Mouse (Mus musculus): ENCODE data around the gene Ackr4. TPM values are rescaled to one million over a fixed set of nuclear protein-coding genes. Genes with fewer than 3 reads are reported as not detected.

The Ackr4 gene
- polyA plus RNA-seq, 2 experiments = 0.11 to 0.24 TPM

- 74% methylated on average over 5 of the region's 5 CpGs for WGBS (ENCODE audit: insufficient replicate concordance)
- DNase-seq (ENCODE audit: low read depth in 3 of 3, low spot score in 3 of 3) (no peak), ATAC-seq (ENCODE audit: insufficient read depth) (no peak)
- no peaks in the 10 kb centered on the region for H3K4me1 ChIP-seq (replicated peaks; ENCODE audit: control insufficient read depth in 2 of 2, insufficient read depth in 2 of 2, low read length in 1 of 2)
- peaks cover 18% of the 10 kb centered on the region for H3K36me3 ChIP-seq (replicated peaks; ENCODE audit: control insufficient read depth, insufficient read depth, low read depth)
- no peak overlapping the region for H3K4me3 ChIP-seq (ENCODE audit: insufficient read depth in 1 of 2, low read depth in 2 of 2, low read length in 2 of 2)
- no peak overlapping the region for H3K4me2 ChIP-seq (ENCODE audit: low read depth)
- no peaks in the 10 kb centered on the region for H3K27me3 ChIP-seq (ENCODE audit: control insufficient read depth, insufficient read depth, low read length)
- no peak overlapping the region for H3K9ac ChIP-seq (replicated peaks)
- no peaks in the 10 kb centered on the region for H3K9me3 ChIP-seq (ENCODE audit: control insufficient read depth, low read length)
- no peak overlapping the region for H3K27ac ChIP-seq
- TF ChIP-seq CTCF (IDR thresholded peaks at IDR 0.05; ENCODE audit: low read depth) (no peak), EP300 (IDR thresholded peaks at IDR 0.05; ENCODE audit: low read depth) (no peak)
Measured at GRCm38 (mm10) chr9:104164194-104164593, 37.5 kb upstream of the Ackr4 start.

GRCm38 (mm10) chr9:104161117-104161516 is 34.4 kb upstream of the Ackr4 start:
- no peaks in the 10 kb centered on the region for H3K4me1 ChIP-seq (replicated peaks; ENCODE audit: control insufficient read depth in 2 of 2, insufficient read depth in 2 of 2, low read length in 1 of 2)
- H3K36me3 ChIP-seq (replicated peaks; ENCODE audit: control insufficient read depth, insufficient read depth, low read depth) = peaks cover 19% of the 10 kb centered on the region
- no peaks in the 10 kb centered on the region for H3K27me3 ChIP-seq (ENCODE audit: control insufficient read depth, insufficient read depth, low read length)
- TF ChIP-seq CTCF (IDR thresholded peaks at IDR 0.05; ENCODE audit: low read depth) = no peak
- no peak for TF ChIP-seq EP300 (IDR thresholded peaks at IDR 0.05; ENCODE audit: low read depth)
- H3K4me3 ChIP-seq (ENCODE audit: insufficient read depth in 1 of 2, low read depth in 2 of 2, low read length in 2 of 2) = no peak overlapping the region
- H3K27ac ChIP-seq = no peak overlapping the region
- DNase-seq (ENCODE audit: low read depth in 3 of 3, low spot score in 3 of 3) = peak; percentile 7 to 23 (median 11)
- no peak overlapping the region for H3K4me2 ChIP-seq (ENCODE audit: low read depth)
- 68% methylated on average over 7 of the region's 7 CpGs for WGBS (ENCODE audit: insufficient replicate concordance)
- H3K9ac ChIP-seq (replicated peaks) = no peak overlapping the region
- ATAC-seq (ENCODE audit: insufficient read depth) = peak; percentile 68
- no peaks in the 10 kb centered on the region for H3K9me3 ChIP-seq (ENCODE audit: control insufficient read depth, low read length)

- Histone ChIP-seq H3K4me3 (ENCODE audit: insufficient read depth in 1 of 2, low read depth in 2 of 2, low read length in 2 of 2) (no peak overlapping the region), H3K27me3 (ENCODE audit: control insufficient read depth, insufficient read depth, low read length) (no peaks in the 10 kb centered on the region), H3K27ac (no peak overlapping the region), H3K9me3 (ENCODE audit: control insufficient read depth, low read length) (no peaks in the 10 kb centered on the region), H3K4me2 (ENCODE audit: low read depth) (no peak overlapping the region), H3K36me3 (replicated peaks; ENCODE audit: control insufficient read depth, insufficient read depth, low read depth) (peaks cover 12% of the 10 kb centered on the region), H3K9ac (replicated peaks) (no peak overlapping the region), H3K4me1 (replicated peaks; ENCODE audit: control insufficient read depth in 2 of 2, insufficient read depth in 2 of 2, low read length in 1 of 2) (no peaks in the 10 kb centered on the region)
- WGBS (ENCODE audit: insufficient replicate concordance) = 89% methylated on average over 7 of the region's 7 CpGs
- DNase-seq (ENCODE audit: low read depth in 3 of 3, low spot score in 3 of 3) = no peak
- ATAC-seq (ENCODE audit: insufficient read depth) = no peak
- no peak for TF ChIP-seq CTCF (IDR thresholded peaks at IDR 0.05; ENCODE audit: low read depth)
- TF ChIP-seq EP300 (IDR thresholded peaks at IDR 0.05; ENCODE audit: low read depth) = no peak
Measured at GRCm38 (mm10) chr9:104157291-104157690, 30.6 kb upstream of the Ackr4 start.

GRCm38 (mm10) chr9:104156506-104156905 is 29.8 kb upstream of the Ackr4 start:
- Histone ChIP-seq H3K4me2 (ENCODE audit: low read depth) (no peak overlapping the region), H3K36me3 (replicated peaks; ENCODE audit: control insufficient read depth, insufficient read depth, low read depth) (peaks cover 9% of the 10 kb centered on the region), H3K9me3 (ENCODE audit: control insufficient read depth, low read length) (no peaks in the 10 kb centered on the region), H3K27ac (no peak overlapping the region), H3K27me3 (ENCODE audit: control insufficient read depth, insufficient read depth, low read length) (no peaks in the 10 kb centered on the region), H3K4me1 (replicated peaks; ENCODE audit: control insufficient read depth in 2 of 2, insufficient read depth in 2 of 2, low read length in 1 of 2) (no peaks in the 10 kb centered on the region), H3K4me3 (ENCODE audit: insufficient read depth in 1 of 2, low read depth in 2 of 2, low read length in 2 of 2) (no peak overlapping the region), H3K9ac (replicated peaks) (no peak overlapping the region)
- no peak for DNase-seq (ENCODE audit: low read depth in 3 of 3, low spot score in 3 of 3)
- TF ChIP-seq CTCF (IDR thresholded peaks at IDR 0.05; ENCODE audit: low read depth) (no peak), EP300 (IDR thresholded peaks at IDR 0.05; ENCODE audit: low read depth) (no peak)
- ATAC-seq (ENCODE audit: insufficient read depth) = no peak
- WGBS (ENCODE audit: insufficient replicate concordance) = 86% methylated on average over 8 of the region's 8 CpGs

GRCm38 (mm10) chr9:104155100-104155715 is 28.5 kb upstream of the Ackr4 start:
- Histone ChIP-seq H3K4me3 (ENCODE audit: insufficient read depth in 1 of 2, low read depth in 2 of 2, low read length in 2 of 2) (no peak overlapping the region), H3K4me2 (ENCODE audit: low read depth) (no peak overlapping the region), H3K4me1 (replicated peaks; ENCODE audit: control insufficient read depth in 2 of 2, insufficient read depth in 2 of 2, low read length in 1 of 2) (no peaks in the 10 kb centered on the region), H3K9me3 (ENCODE audit: control insufficient read depth, low read length) (no peaks in the 10 kb centered on the region), H3K27ac (no peak overlapping the region), H3K27me3 (ENCODE audit: control insufficient read depth, insufficient read depth, low read length) (no peaks in the 10 kb centered on the region), H3K9ac (replicated peaks) (no peak overlapping the region), H3K36me3 (replicated peaks; ENCODE audit: control insufficient read depth, insufficient read depth, low read depth) (peaks cover 5% of the 10 kb centered on the region)
- ATAC-seq (ENCODE audit: insufficient read depth) (no peak), DNase-seq (ENCODE audit: low read depth in 3 of 3, low spot score in 3 of 3) (no peak)
- 83% methylated on average over 14 of the region's 14 CpGs for WGBS (ENCODE audit: insufficient replicate concordance)
- TF ChIP-seq EP300 (IDR thresholded peaks at IDR 0.05; ENCODE audit: low read depth) (no peak), CTCF (IDR thresholded peaks at IDR 0.05; ENCODE audit: low read depth) (no peak)
